Mouse (Mus musculus): ENCODE results near the gene Slc15a2.

GRCm38 (mm10) chr16:36720194-36721055, 64.3 kb downstream of the Slc15a2 start:
- TF ChIP-seq POLR2A (IDR thresholded peaks at IDR 0.05; ENCODE audit: borderline replicate concordance, low read depth, low read length) (no peak), CTCF (IDR thresholded peaks at IDR 0.05; ENCODE audit: low read depth, low read length) (peak; percentile 13; the same call in 1 of the 2 replicates)
